Mouse (Mus musculus): ENCODE data around the gene Atg101. TPM values are rescaled to one million over a fixed set of nuclear protein-coding genes. Genes with fewer than 3 reads are reported as not detected.
A peak's percentile ranks its signal among the peaks of the same experiment; 100 is the strongest.

Atg101 gene
- total RNA-seq, 2 experiments from 2014 or later, result 36.5 to 37.1 TPM

DNA sequence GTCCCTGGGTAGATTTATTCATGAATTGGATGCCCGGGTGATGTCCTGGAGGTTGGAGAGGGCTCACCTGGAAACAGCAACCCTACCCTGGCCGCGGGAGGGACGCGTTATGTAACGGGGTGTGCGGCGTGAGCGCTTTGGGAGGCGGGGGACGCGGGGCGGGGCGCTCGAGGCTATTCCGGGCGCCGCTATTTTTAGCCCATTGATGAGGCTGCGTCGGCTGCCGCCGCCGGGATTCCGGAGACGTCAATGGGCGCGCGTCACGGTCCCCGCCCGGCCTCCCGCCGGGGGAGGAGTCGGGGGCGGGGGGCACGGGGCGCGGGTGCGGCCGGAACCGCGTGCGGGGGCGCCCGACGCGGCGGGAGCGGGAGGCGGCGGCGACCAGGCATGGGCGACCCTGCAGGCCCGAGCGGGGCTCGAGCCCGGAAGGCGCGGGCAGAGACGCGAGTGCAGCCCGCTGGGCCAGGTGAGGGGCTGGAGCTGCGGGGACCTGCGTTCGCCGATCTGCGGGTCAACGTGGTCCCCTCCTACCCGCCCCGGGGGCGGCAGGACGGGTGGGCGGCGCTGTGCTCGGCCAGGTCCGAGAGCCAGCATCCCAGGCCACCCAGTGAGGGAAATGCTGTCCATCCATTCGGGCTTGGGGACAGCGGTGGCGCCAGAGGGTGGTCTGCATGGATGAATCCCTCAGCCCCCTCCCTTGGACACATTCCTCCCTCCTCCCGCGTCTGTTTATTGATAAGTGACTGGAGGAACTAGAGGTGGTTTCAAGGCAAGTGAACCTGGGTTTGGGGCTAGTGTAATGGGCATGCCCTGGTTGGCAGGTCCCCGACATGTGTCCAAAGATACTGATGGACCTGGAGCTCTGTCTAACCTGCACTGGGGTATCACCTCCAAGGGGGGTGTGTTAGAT, 29.9 kb upstream of the Atg101 start, which contains the start of gene Nr4a1:
TSS of gene Nr4a1 (plus strand) at position 384 of the 910 bp plus-strand sequence.
- intact Hi-C loops (cut with DNase I), result no loop called here
- peak; percentile 42 for DNase-seq

DNA sequence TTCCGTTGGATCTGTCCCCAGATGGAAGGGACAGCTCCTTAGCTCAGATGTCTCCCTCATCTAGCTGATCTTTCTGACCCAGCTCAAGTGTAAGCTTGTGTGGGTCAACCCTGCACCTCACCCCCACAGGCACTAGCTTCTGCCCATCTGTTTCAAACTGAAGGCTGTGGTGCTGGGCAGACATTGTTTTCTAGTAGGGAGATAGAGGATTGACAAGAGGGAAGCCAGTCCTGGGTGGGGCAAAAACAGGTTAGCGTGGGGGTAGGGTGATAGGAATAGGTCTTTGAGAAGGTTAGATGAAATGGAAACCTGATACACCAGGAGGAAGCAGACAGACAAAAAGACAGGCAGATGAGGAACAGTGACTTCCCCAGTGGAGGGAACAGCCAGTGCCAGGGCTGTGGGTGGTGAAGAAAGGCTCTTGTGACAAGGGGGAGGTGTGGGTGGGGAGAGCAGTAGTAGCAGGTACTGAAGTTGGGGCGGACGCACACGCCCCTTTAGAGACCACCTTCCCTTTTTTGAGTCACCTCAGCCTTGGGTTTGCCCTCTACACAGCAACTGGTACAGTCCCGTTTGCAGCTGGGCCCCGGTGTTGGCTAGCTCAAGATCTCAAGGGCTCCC, 28.1 kb upstream of the Atg101 start:
- DNase-seq, result no peak
- intact Hi-C loops (cut with DNase I), result no loop called here

DNA sequence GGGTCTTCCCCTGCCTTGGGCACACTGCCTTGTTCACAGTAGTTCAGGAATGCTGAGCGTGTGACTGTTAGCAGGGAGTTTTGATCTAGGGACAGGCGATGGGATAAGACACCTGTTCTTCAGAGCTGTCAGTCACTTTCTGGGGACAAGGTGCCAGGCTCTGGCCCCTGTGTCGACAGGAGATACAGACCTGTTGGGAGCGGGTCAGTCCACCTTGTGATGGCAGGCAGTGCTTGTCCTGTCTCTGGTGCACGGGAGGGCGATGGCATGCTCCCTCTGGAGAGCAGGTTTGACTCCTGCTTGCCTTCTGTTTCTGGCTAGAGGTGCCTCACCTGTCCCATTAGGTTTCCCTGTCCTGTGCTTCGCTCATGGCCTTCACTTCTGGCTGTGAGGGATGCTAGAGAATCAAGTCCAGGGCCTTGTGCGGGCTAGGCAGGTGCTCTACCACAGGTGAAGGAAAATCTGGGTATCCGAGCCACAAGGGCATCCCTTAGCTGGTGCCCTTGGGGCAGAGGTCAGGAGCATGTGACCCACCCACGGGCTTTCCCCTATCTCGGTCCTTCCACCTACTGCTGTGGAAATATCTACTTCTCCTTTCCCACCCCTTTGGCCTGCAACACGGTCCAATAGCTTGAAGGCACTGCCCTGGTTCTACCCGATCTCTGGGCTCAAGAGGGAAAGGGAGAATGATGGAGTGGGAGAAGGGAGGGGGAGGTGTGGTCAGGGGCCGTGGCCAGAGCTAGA, 27.4 kb upstream of the Atg101 start:
- no peak for DNase-seq
- intact Hi-C loops (cut with DNase I), result no loop called here

DNA sequence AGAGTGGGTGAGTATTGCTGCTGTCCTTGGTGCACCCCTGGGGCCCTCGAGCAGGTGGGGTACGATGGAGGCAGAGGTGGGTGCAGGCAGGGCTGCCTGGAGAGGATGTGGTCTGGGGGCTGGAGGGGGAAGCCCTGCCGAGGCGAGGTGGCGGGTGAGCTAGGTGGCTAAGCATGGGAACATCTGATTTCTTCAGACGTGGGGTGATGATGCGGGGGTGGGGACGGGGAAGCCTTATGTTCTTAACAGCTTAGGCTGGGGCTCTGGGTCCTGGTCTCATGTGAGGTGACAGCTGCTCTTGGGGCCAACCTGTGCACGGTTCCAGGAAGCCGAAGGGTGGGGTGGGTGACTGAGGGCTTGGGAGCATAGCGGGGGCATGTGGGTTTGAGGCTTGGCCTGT, 25.7 kb upstream of the Atg101 start:
- intact Hi-C loops (cut with DNase I), result no loop called here
- no peak for DNase-seq

DNA sequence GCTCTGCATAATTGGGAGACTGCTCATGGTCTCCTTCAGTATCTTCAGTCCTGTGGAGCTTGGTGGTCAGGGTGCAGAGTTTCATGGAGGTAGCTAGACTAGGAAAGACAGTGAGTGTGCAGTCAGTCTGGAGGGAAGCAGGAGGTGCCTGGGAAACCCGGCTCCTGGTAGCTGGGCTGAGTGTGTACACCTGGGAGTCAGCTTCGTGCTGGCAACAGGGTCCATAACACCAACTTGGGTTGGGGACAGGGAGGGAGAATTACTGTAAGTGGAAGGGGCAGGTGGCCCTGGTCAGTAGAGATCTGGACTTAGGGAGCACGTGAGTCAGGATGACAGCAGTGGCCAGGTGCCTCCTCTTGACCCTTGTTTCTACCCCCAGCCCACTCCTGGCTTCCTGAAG, 24.1 kb upstream of the Atg101 start:
- DNase-seq, result no peak
- intact Hi-C loops (cut with DNase I), result no loop called here

DNA sequence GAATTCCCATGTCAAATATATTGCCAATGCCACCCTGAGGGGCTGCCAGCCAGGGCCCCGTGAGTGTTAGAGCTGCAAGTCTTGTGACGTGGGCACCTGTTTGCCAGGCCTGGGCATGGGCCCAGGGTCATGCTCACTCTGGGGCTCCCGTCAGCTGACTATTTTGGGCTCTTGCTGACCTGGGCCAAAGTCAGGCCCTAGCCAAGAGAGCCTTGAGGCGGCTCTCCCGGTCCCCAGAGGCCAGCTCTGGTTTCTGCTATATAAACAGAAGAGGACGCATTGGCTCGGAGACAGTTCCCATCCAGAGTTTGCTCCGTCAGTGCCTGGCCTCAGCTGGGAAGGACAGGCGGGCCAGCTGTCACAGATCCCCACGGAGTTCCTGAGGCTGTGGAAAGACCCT, 23.7 kb upstream of the Atg101 start:
- intact Hi-C loops (cut with DNase I), result no loop called here
- DNase-seq, result peak; percentile 33

DNA sequence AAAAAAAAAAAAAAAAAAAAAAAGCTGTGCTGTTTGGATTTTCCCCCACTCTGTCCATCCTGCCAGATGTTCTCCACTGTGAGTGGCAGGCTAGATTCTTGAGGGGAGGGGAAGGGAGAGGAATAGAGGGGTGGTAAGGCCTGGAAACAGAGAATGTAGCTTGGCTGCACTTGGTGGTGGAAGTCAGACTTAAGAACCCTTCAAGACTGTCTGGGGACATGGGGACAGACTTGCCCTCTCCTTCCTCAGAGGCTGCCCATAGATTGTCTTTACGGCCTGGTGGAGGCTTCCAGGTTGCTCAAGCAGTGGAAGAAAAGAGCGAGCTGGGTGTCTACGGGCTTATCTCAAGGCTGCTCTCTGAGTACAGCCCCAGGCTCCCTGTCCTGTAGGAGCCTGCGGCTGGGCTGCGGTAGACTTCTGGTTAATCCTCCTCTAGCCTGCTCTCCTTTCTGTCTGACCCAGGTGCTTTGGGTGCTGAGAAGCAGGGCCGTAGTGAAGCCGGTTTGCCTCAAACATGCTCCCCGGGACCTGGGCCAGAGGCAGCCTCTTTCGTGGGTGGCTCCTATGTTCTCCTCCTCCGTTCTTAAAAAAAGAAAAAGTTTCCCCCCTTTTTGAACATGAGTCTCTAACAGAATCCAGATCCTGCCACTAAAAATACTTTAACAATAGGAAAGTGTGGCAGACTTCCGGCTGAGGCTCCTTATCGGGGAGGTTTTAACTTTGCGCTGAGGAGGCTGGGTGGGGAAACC, 23.0 kb upstream of the Atg101 start:
- intact Hi-C loops (cut with DNase I), result no loop called here
- no peak for DNase-seq

DNA sequence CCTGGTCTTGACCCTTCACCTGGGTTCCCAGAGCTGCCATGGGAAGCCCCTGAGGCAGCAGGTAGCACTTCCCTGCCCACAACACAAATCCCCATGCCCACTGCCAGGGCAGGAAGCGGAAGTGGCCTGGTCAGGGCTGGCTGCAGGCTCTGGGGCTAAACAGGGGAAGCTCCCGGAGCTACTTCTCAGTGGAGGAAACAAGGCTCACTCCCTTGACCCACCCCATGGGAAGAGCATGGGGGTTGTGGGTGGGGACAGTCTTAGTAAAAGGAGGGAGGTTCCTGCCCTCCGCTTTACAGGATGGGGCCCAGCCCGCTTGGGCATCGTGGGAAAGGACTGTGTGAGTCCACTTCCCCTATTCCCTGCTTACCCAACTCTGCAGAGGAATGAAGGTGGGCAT, 21.6 kb upstream of the Atg101 start:
- intact Hi-C loops (cut with DNase I), result no loop called here
- no peak for DNase-seq

DNA sequence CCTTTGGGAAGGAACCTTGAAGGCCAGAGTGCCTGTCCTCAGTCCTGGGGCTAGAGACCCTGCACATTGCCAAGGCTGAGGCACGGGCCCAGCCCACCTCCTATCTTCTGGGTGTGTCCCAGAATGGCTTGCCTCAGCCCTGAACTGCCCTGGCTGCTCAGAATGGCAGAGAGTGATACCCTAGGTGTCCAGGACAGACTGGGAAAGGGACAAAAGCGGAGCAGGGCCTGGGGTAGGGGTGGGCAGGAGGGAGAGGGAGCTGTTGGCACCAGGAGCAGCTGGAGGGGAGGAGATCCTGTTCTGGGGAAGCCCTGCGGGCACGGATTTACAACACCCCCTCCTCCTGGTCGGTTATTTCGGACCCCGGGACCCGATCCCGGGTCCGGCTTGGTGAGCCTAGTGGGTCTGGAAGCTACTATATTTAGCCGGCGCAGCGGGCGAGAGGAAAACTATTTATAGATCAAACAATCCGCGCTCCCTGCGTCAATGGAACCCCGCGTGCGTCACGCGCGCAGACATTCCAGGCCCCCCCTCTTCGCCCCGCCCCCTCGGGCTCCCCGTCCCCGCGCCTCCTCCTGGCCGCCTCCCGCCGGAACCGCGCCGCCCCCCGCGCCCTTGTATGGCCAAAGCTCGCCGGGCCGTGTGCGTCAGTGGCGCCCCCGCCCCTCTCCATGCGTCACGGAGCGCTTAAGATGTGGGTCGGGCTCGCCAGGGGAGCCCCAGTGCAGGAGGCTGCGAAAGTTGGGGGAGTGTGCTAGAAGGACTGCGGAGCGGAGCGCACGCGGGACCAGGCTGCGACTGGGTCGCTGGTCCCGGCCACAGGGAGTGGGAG, 17.7 kb upstream of the Atg101 start:
- intact Hi-C loops (cut with DNase I), result no loop called here

DNA sequence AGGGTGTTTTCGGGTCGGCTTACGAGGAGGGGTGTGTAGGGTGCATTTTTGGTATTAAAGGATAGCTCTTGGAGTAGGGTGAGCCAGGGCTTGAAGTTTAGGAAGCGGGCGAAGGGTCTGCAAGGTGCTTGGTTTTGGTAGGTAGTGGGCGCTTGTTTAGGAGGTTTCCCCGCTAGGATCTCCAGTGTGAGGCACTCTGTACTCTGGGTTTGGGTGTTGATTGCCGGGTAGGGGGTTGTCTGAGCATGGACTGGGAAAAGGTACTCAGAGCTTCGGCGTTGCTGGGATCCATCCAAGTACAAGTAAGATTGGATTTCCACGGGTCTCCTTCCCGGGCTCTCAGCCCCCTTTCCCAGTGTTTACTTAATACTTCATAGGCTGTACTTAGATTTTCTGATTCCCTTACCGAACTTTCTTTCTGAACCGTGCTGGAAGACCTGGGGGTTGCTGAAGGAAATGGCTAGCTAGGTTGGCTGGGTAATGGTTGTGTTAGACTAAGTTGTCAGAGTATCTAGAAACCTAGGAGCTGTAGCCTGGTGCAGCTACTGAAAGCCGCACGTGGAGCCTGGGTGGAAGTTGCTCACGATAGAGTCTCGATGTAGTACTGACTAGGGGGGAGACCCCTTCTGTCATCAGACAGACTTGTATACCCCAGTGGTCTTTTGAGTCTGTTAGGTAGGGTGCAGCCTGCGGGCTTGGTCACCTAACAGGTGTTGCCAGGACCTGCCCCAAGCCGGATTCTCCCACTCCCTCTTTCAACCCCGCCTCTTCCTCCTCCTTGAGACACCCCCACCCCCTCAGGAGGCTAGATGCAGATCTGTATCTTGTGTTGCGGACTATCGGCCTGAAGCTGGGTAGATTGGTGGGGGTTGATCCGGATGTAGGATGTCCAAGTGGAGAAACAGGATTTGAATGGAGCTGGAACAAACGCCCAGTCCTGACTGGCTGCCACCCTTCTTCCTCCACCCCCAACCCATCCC, 16.7 kb upstream of the Atg101 start:
- no peak for DNase-seq
- intact Hi-C loops (cut with DNase I), result no loop called here

More for the DNA sequence above, 17.7 kb upstream of the Atg101 start:
- DNase-seq, result peak; percentile 76

DNA sequence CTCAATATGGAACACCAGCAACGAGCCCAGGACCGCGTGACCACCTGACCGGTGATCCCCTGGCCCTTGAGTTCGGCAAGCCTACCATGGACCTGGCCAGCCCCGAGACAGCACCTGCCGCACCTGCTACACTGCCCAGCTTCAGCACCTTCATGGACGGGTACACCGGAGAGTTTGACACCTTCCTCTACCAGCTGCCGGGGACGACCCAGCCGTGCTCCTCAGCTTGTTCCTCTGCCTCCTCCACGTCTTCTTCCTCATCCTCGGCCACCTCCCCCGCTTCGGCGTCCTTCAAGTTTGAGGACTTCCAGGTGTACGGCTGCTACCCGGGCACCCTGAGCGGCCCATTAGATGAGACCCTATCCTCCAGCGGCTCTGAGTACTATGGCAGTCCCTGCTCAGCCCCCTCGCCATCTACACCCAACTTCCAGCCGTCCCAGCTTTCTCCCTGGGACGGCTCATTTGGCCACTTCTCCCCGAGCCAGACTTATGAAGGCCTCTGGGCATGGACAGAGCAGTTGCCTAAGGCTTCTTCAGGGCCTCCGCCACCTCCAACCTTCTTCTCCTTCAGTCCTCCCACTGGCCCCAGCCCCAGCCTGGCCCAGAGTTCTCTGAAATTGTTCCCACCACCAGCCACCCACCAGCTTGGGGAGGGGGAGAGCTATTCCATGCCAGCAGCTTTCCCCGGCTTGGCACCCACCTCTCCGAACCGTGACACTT, 13.8 kb upstream of the Atg101 start:
- DNase-seq, result no peak
- intact Hi-C loops (cut with DNase I), result no loop called here

DNA sequence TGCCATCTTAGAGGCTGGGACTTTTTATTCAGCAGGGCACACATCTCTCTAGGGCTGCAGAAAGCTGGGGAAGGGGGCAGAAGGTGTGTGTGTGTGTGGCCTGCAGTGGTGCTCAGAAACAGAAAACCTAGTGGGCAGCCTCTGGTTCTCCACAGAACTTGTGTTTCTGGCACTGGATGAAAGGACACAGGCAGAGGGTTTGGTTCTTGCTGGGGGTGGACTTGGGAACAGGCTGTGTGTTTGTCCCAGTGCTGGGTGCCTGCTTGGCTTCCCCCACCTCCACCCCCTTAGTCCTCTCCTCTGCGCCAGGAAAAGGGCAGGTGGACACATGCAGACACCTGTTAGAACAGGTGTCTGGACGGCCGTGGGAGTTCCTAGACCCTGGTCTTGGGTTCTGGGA, 13.0 kb upstream of the Atg101 start:
- intact Hi-C loops (cut with DNase I), result no loop called here
- no peak for DNase-seq

DNA sequence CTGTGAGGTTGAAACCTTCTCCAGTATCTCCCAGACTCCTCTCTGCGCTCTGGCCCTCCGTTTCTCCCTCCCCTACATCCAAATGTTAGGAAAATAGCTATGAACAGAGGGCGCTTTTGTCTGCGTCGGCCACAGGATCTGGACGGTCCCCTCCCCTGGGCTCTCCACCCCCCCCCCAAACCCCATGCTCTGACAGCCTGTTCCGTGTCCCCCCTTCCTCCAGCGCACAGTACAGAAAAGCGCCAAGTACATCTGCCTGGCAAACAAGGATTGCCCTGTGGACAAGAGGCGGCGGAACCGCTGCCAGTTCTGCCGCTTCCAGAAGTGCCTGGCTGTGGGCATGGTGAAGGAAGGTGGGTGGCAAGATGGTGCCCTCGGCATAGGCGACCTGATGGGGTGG, 12.6 kb upstream of the Atg101 start:
- DNase-seq, result no peak
- intact Hi-C loops (cut with DNase I), result no loop called here

DNA sequence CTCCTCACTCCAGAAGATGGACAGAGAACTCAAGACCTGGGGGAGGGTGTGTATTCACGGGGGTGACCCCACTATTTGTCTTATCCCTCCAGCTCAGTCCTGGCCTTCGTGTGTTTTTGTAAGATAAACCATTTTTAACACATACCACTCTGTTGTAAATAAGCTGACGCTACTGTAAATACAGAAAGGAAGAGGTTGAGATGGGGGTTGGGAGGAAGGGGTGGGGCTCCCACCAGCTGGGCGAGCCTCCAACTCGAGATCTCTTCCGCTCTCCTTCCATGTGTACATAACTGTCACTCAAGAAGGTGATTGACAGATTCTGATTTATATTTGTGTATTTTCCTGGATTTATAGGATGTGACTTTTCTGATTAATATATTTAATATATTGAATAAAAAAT, 9.7 kb upstream of the Atg101 start:
- intact Hi-C loops (cut with DNase I), result no loop called here
- no peak for DNase-seq

DNA sequence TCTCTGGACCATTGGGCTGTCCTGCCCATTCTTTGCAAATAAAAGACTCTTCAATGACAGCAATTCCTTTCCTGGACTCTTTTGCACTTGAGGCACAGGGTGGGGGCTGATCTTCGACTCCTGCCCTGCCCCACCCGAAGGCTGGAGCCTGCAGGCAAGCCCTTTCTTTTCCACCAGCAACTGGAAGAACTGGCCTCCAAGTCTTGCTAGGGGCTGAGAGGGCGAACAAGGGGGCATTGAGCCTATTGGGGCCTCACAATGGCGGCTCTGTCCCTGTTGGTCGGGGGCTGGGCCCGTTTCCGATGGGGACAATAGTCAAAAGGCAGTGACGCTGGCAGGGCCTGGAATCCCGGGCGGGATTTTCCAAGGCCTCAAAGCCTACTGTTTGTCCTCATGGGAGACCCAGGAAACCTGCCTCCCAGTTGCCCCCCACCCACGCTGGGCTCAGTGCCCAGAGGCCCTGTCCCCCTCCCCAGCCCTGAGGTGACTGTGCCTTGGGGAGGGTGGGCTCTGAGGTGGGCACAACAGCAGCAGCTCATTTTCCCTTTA, 6.6 kb upstream of the Atg101 start:
- peak; percentile 35 for DNase-seq
- intact Hi-C loops (cut with DNase I), result no loop called here

DNA sequence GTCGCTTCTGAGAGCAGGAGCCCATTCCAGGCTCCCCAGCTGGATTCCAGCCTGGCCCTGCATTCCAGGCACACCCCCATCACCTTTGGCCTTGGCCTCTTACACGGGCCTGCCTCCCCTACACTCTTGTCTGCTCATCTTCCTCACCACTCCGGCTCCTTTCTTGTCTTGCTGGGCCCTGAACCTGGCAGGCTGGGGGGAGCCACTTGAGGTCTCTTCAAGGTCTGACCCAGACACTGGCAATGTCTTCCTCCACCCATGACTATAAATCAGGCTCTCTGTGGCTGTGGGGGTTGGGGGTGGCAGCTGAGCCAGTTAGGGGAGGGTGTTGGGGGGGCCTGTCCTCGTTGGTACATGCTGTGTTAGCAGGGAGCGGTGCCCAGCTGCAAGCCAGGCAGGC, 5.5 kb upstream of the Atg101 start:
- intact Hi-C loops (cut with DNase I), result no loop called here
- DNase-seq, result no peak

DNA sequence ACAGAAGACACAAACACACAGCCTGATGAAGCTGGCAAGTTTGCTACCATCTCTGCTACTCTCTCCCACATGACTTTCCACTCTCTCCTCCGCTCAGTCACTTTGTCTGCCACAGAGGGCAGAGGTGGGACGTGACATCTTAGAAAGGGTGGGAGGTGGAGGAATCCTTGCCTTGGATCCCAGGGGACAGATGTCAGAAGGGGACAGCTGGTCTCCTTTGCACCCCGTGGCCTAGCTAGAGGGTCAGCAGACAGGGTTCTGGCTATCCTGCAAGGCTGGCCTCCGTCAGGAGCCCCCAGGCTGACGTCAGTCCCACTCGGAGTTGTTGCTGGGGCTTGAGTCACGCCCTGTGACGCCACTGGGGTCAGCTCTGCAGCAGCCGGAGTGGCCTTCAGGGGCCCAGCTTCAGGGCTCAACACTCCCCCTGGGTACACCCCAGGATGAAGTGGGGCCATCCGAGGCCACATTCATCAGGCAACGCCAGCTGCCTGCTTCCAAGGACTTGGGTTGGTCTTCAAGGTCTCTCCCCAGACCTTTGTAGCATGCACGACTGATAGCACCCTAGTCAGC, 4.6 kb upstream of the Atg101 start:
- DNase-seq, result no peak

More for the DNA sequence above, 4.6 kb upstream of the Atg101 start:
- intact Hi-C loops (cut with DNase I), result no loop called here
